Mouse (Mus musculus) CH12.LX (cell line): Measurements from ENCODE around the gene Arhgef28.

Experiments used
- CHD1 ChIP-seq: IDR thresholded peaks from 2 replicates; pipeline ENCODE4 v1.6.1; 2012; ENCODE audit warnings: low read depth, low read length, improper control_type of control experiment, inconsistent platforms
- CTCF ChIP-seq, 2 experiments: IDR thresholded peaks in 1 of 2; conservative IDR thresholded peaks in 1 of 2; 2 replicates each; pipeline ENCODE4 v1.5.1; 2011 to 2012; ENCODE audit warnings: low read depth in 2 of 2, low read length in 2 of 2, improper control_type of control experiment in 1 of 2, inconsistent platforms in 1 of 2, mild to moderate bottlenecking in 1 of 2, moderate library complexity in 1 of 2
- E2F4 ChIP-seq: IDR thresholded peaks from 2 replicates; pipeline ENCODE4 v1.6.1; 2011; ENCODE audit warnings: low read depth, low read length, improper control_type of control experiment; ENCODE audit not compliant: insufficient replicate concordance
- EP300 ChIP-seq: IDR thresholded peaks from 2 replicates; pipeline ENCODE4 v1.6.1; 2011; ENCODE audit warnings: low read length, improper control_type of control experiment
- MYC ChIP-seq: IDR thresholded peaks from 2 replicates; pipeline ENCODE4 v1.6.1; 2011; ENCODE audit warnings: low read depth, mild to moderate bottlenecking, improper control_type of control experiment, low read length
- POLR2A ChIP-seq: IDR thresholded peaks from 2 replicates; pipeline ENCODE4 v1.6.1; 2011; ENCODE audit warnings: low read depth, mild to moderate bottlenecking, improper control_type of control experiment, low read length
- UBTF ChIP-seq: IDR thresholded peaks from 2 replicates; pipeline ENCODE4 v1.6.1; 2012; ENCODE audit warnings: low read depth, mild to moderate bottlenecking, inconsistent platforms, low read length, improper control_type of control experiment, moderate library complexity
- USF1 ChIP-seq: IDR thresholded peaks from 2 replicates; pipeline ENCODE4 v1.6.1; 2014; ENCODE audit warnings: low read depth, mild to moderate bottlenecking, inconsistent platforms, low read length, improper control_type of control experiment
- ZC3H11A ChIP-seq: IDR thresholded peaks from 2 replicates; pipeline ENCODE4 v1.6.1; 2012; ENCODE audit warnings: low read depth, mild to moderate bottlenecking, inconsistent platforms, low read length, improper control_type of control experiment

- TF ChIP-seq EP300 (no peak), CTCF (conservative IDR thresholded peaks at IDR 0.05 in 1 of 2, IDR thresholded peaks at IDR 0.05 in 1 of 2; ENCODE audit: low read depth in 2 of 2, low read length in 2 of 2) (no peak), POLR2A (no peak), USF1 (no peak), MYC (no peak), E2F4 (no peak), ZC3H11A (no peak), CHD1 (no peak), UBTF (no peak)
Observed at GRCm38 (mm10) chr13:98125666-98126065, 80.6 kb downstream of the Arhgef28 start.
